8 mouse cellular contexts compared by ENCODE assay signal in the genomic region with DNA sequence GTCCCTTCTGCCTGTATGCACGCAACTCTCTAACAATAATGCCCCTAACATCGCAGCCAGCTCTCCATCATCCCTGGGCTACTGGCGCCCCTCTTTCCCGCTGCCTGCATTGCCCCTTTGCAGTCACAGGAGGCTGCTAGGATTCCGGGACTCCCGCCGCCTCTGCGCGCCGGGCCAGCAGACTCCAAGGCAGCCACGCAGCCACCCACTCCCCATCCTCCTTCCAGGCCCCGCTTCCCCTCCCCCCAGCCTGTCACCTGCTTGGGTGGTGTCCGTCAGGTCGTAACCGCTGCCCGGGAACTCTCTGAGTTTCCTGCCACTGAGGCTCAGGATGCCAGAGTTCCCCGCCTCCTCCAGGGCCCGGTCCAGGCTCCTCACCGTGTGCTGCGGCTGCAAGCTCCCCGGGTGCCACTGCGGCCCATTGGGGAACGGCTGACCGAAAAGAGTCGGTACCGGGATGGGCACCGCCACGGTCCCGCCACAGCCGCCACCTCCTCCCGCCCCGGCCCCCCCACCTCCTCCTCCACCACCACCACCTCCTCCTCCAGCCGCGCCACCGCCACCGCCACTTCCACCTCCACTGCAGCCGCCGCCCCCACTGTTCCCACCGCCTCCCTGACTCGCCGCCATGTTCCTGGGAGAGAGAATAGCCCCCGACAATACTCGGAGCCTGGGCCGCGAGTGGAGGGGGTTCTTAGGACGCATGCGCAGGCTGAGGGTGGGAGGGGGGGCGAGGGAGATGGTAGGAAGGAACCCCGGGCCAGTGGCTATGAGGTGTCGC. TPM values are rescaled to one million over a fixed set of nuclear protein-coding genes. Genes with fewer than 3 reads are reported as not detected.
DNase-seq lines count a peak whose midpoint lies in the region; ATAC-seq and TF ChIP-seq lines count a peak whose summit lies in the region.

Gene Lrch2, minus strand, starts transcription at position 661 of the 781 bp plus-strand sequence.

- no peak for TF ChIP-seq CTCF in kidney, adult 2 months (conservative IDR thresholded peaks at IDR 0.05; ENCODE audit: insufficient read depth, insufficient read length, low read depth, low read length)

- H3K4me2 ChIP-seq in embryonic facial prominence, embryonic 12.5 days (replicated peaks): peak within 1 kb of the TSS; percentile 44
- peak within 1 kb of the TSS; percentile 56 for H3K4me2 ChIP-seq in heart, embryonic 11.5 days
- H3K4me2 ChIP-seq in liver, embryonic 15.5 days: peak within 1 kb of the TSS; percentile 30

- peak; percentile 3 for DNase-seq in kidney, adult 2 months
- no peak for DNase-seq in kidney, adult 9 months
- DNase-seq in kidney, postnatal 36 days: peak; percentile 3 to 12
- DNase-seq in ovary, postnatal 14 days (ENCODE audit: low spot score): peak; percentile 17
- no peak for DNase-seq in T-cell, adult 2 months (ENCODE audit: low spot score)

- no peak for TF ChIP-seq POLR2A in kidney, adult 2 months (IDR thresholded peaks at IDR 0.05; ENCODE audit: low read depth, low read length)

- no peaks in the 10 kb centered on the region for H3K36me3 ChIP-seq in kidney, adult 2 months (ENCODE audit: control insufficient read depth, insufficient read depth, low read length)
- H3K36me3 ChIP-seq in embryonic facial prominence, embryonic 12.5 days: no peaks in the 10 kb centered on the region
- no peaks in the 10 kb centered on the region for H3K36me3 ChIP-seq in heart, embryonic 11.5 days (ENCODE audit: control insufficient read depth, insufficient read depth, low read length)
- H3K36me3 ChIP-seq in liver, embryonic 15.5 days (replicated peaks): no peaks in the 10 kb centered on the region

- no peaks in the 10 kb centered on the region for H3K9me3 ChIP-seq in embryonic facial prominence, embryonic 12.5 days
- H3K9me3 ChIP-seq in heart, embryonic 11.5 days (replicated peaks; ENCODE audit: control insufficient read depth, low read length): no peaks in the 10 kb centered on the region
- no peaks in the 10 kb centered on the region for H3K9me3 ChIP-seq in liver, embryonic 15.5 days (replicated peaks)

- H3K4me3 ChIP-seq in kidney, adult 2 months (ENCODE audit: insufficient read depth, low read depth, low read length): peak within 1 kb of the TSS; percentile 60
- peak within 1 kb of the TSS; percentile 50 for H3K4me3 ChIP-seq in embryonic facial prominence, embryonic 12.5 days
- peak within 1 kb of the TSS; percentile 56 for H3K4me3 ChIP-seq in heart, embryonic 11.5 days (ENCODE audit: low read depth, low read length)
- H3K4me3 ChIP-seq in liver, embryonic 15.5 days (replicated peaks): peak within 1 kb of the TSS; percentile 29

- no peaks in the 10 kb centered on the region for H3K27me3 ChIP-seq in kidney, adult 2 months (replicated peaks; ENCODE audit: control insufficient read depth, insufficient read depth, low read length)
- H3K27me3 ChIP-seq in embryonic facial prominence, embryonic 12.5 days: no peaks in the 10 kb centered on the region
- H3K27me3 ChIP-seq in heart, embryonic 11.5 days (ENCODE audit: control insufficient read depth, insufficient read depth, low read length): no peaks in the 10 kb centered on the region
- peaks cover 6% of the 10 kb centered on the region; the same call in 1 of the 2 replicates for H3K27me3 ChIP-seq in liver, embryonic 15.5 days

- H3K4me1 ChIP-seq in kidney, adult 2 months (ENCODE audit: control insufficient read depth, insufficient read depth, low read length): no peaks in the 10 kb centered on the region
- H3K4me1 ChIP-seq in embryonic facial prominence, embryonic 12.5 days: no peaks in the 10 kb centered on the region
- H3K4me1 ChIP-seq in heart, embryonic 11.5 days (ENCODE audit: control insufficient read depth, insufficient read depth, low read length): no peaks in the 10 kb centered on the region
- H3K4me1 ChIP-seq in liver, embryonic 15.5 days (replicated peaks): no peaks in the 10 kb centered on the region

- ATAC-seq in embryonic facial prominence, embryonic 12.5 days (ENCODE audit: insufficient number of reproducible peaks, insufficient read depth, low FRiP score, low TSS enrichment): peak; percentile 88
- ATAC-seq in heart, embryonic 11.5 days (replicated peaks; ENCODE audit: insufficient number of reproducible peaks, low FRiP score, low TSS enrichment): peak; percentile 78
- ATAC-seq in liver, embryonic 15.5 days (ENCODE audit: insufficient read depth): no peak

- H3K9ac ChIP-seq in embryonic facial prominence, embryonic 12.5 days: peak within 1 kb of the TSS; percentile 54
- peak within 1 kb of the TSS; percentile 71 for H3K9ac ChIP-seq in heart, embryonic 11.5 days (ENCODE audit: low read depth, low read length)
- no peak within 1 kb of the TSS for H3K9ac ChIP-seq in liver, embryonic 15.5 days

- WGBS in kidney, adult 2 months: 0% methylated on average over 24 of the region's 50 CpGs
- WGBS in embryonic facial prominence, embryonic 12.5 days: 12% methylated on average over 39 of the region's 50 CpGs
- WGBS in heart, embryonic 11.5 days (ENCODE audit: insufficient replicate concordance): 13% methylated on average over 32 of the region's 50 CpGs
- 21% methylated on average over 43 of the region's 50 CpGs for WGBS in liver, embryonic 15.5 days (ENCODE audit: insufficient replicate concordance)

- H3K27ac ChIP-seq in kidney, adult 2 months (ENCODE audit: insufficient read depth, low read depth, low read length): no peak within 1 kb of the TSS
- H3K27ac ChIP-seq in embryonic facial prominence, embryonic 12.5 days: peak within 1 kb of the TSS; percentile 86
- H3K27ac ChIP-seq in heart, embryonic 11.5 days (ENCODE audit: low read depth, low read length): peak within 1 kb of the TSS; percentile 64
- H3K27ac ChIP-seq in liver, embryonic 15.5 days (replicated peaks): no peak within 1 kb of the TSS

RNA-seq across cellular contexts. Expression of gene Lrch2, which starts in this region (rescaled TPM):
- polyA plus RNA-seq in kidney, adult 2 months (2012; rRNA removed): 0.15 and 0.23 TPM in 2 replicates
- 7.8 and 8.0 TPM in 2 replicates for polyA plus RNA-seq in embryonic facial prominence, embryonic 12.5 days (2016; fragmentation: Nextera tagmentation; extraction: Ambion mirVana)
- polyA plus RNA-seq in heart, embryonic 11.5 days (2014; fragmentation: Nextera tagmentation; extraction: Ambion mirVana): 4.5 and 5.6 TPM in 2 replicates
- 0.12 TPM in 2 replicates for polyA plus RNA-seq in liver, embryonic 15.5 days (2015; fragmentation: Nextera tagmentation; extraction: Ambion mirVana)

Comparison
In these comparisons a context has a peak if more than half of its experiments do, and no peak if none do; other contexts are left out.
1. DNase-seq: peak in kidney, postnatal 36 days (2 of 2) and ovary, postnatal 14 days (single experiment); none in kidney, adult 9 months (single experiment) and T-cell, adult 2 months (single experiment).
2. Peak in DNase-seq and H3K4me3 ChIP-seq in kidney, adult 2 months; RNA of the gene not detected or under 1 TPM.
3. H3K27ac ChIP-seq: peak in embryonic facial prominence, embryonic 12.5 days (single experiment) and heart, embryonic 11.5 days (single experiment); none in kidney, adult 2 months (single experiment) and liver, embryonic 15.5 days (single experiment).
4. Peak in every context shown above with its lines, with median percentiles within 50 percentile points of each other: H3K4me3 ChIP-seq and H3K4me2 ChIP-seq.